Mouse (Mus musculus) lung, adult 2 months (tissue): ENCODE results near the gene Limk1.

ENCODE experiments used
- CTCF ChIP-seq: fragments of 200-500 bp; IDR thresholded peaks from 2 replicates; pipeline ENCODE4 v1.5.1; 2011; ENCODE audit warnings: mild to moderate bottlenecking, low read length, control low read depth; ENCODE audit not compliant: insufficient read depth
- POLR2A ChIP-seq: fragments of 200-500 bp; IDR thresholded peaks from 2 replicates; pipeline ENCODE4 v1.6.1; 2011; ENCODE audit warnings: low read depth, mild to moderate bottlenecking, control low read depth, low read length, borderline replicate concordance; ENCODE audit errors: extremely low read depth

DNA sequence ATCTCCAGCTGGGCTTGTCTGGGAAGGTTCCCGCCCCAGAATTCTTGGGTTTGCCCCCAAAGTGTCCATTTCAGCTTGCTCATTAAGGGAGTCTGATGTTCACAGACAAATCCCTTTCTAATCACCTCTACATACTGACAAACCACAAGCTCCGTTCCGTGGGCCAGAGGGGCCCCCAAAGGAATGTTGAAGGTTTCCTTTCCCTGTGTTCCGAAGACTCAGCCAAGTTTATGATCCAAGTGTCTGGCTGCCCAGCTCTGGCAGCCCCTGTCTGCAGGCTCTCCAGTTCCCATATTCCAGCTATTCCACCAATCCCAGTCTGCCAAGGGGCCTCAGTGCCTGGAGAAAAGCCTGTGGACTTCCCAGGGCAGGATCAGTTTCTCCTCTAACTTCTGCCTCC, 31.7 kb upstream of the Limk1 start:
- TF ChIP-seq CTCF (no peak), POLR2A (no peak)
